Comparison of ENCODE assay signal across 14 mouse cellular contexts in the genomic region with DNA sequence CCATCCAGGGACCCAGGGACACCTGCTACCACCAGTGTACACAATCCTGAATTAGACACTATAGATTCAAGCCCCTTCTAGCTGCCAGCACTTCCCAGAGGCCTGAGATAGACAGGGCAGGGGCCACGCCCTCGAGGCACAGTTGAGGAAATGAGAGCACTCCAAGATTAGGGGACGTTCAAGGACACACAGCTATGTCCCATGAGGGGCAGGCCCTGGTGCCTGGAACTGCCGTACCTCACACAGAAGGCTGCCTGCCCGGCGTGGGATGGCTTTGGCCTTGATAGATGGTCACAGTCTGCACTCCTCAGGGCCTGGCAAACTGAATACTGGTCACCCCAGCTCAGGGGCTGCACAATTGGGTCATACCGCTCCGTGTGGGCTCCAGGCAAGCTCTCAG. TPM values are rescaled to one million over a fixed set of nuclear protein-coding genes. Genes with fewer than 3 reads are reported as not detected.
A peak's percentile ranks its signal among the peaks of the same experiment; 100 is the strongest.
DNase-seq lines count a peak whose midpoint lies in the region; ATAC-seq and TF ChIP-seq lines count a peak whose summit lies in the region.
"Had no signal": no experiment of that assay in that cellular context is flagged by ENCODE, and none has a peak within 500 bp of the region (broad histone marks: within the 10 kb centered on the region; RNA-seq: fewer than 3 reads in every experiment).

No protein-coding gene starts in this region.

- H3K4me2 ChIP-seq in midbrain, embryonic 15.5 days: no peak overlapping the region
- no peak overlapping the region for H3K4me2 ChIP-seq in heart, postnatal 0 days (ENCODE audit: low read depth, low read length)
- H3K4me2 ChIP-seq in stomach, embryonic 15.5 days: no peak overlapping the region
- H3K4me2 ChIP-seq: neural tube, embryonic 12.5 days had no signal

- ATAC-seq in midbrain, embryonic 15.5 days (replicated peaks): no peak
- ATAC-seq in heart, postnatal 0 days (ENCODE audit: insufficient read depth, low read depth): peak; percentile 65
- ATAC-seq in stomach, embryonic 15.5 days (ENCODE audit: insufficient read depth, low FRiP score, low read depth): 0 out of 2 replicates have a peak, but pooled peaks have one; percentile 23
- ATAC-seq: lung, postnatal 0 days had no signal

- DNase-seq in cerebellum, postnatal 10 days: peak; percentile 45 to 54
- DNase-seq in cerebellum, adult 18-20 months: no peak
- no peak for DNase-seq in midbrain, embryonic 10.5 days (ENCODE audit: low spot score)
- peak; percentile 48 for DNase-seq in heart, postnatal 0 days (ENCODE audit: low spot score)
- no peak for DNase-seq in left cerebral cortex, adult 8-10 months (ENCODE audit: low spot score in 2 of 2)
- no peak for DNase-seq in thymus, postnatal 0 days (ENCODE audit: low spot score)
- DNase-seq: cerebellum, adult 9-10 months; gastrocnemius, adult 2 months; kidney, adult 18-20 months had no signal

- H3K4me1 ChIP-seq in midbrain, embryonic 10.5 days: peaks cover 54% of the 10 kb centered on the region
- peaks cover 20% of the 10 kb centered on the region for H3K4me1 ChIP-seq in midbrain, embryonic 15.5 days
- H3K4me1 ChIP-seq in heart, postnatal 0 days (ENCODE audit: control insufficient read depth, insufficient read depth): peaks cover 13% of the 10 kb centered on the region
- H3K4me1 ChIP-seq in stomach, embryonic 15.5 days: peaks cover 3% of the 10 kb centered on the region; the same call in 1 of the 2 replicates

- H3K9ac ChIP-seq in midbrain, embryonic 15.5 days: no peak overlapping the region
- no peak overlapping the region for H3K9ac ChIP-seq in heart, postnatal 0 days (replicated peaks; ENCODE audit: low read depth, low read length)
- H3K9ac ChIP-seq in stomach, embryonic 15.5 days: no peak overlapping the region
- H3K9ac ChIP-seq: neural tube, embryonic 12.5 days had no signal

- no peak for TF ChIP-seq EP300 in heart, postnatal 0 days (IDR thresholded peaks at IDR 0.05; ENCODE audit: low read depth)

- H3K27me3 ChIP-seq in midbrain, embryonic 10.5 days (ENCODE audit: low read depth, poor library complexity, severe bottlenecking): no peaks in the 10 kb centered on the region
- no peaks in the 10 kb centered on the region for H3K27me3 ChIP-seq in midbrain, embryonic 15.5 days (replicated peaks)
- H3K27me3 ChIP-seq in heart, postnatal 0 days (ENCODE audit: control insufficient read depth, insufficient read depth, low read length): no peaks in the 10 kb centered on the region
- no peaks in the 10 kb centered on the region for H3K27me3 ChIP-seq in stomach, embryonic 15.5 days (replicated peaks)

- no peak overlapping the region for H3K4me3 ChIP-seq in midbrain, embryonic 10.5 days
- no peak overlapping the region for H3K4me3 ChIP-seq in midbrain, embryonic 15.5 days
- H3K4me3 ChIP-seq in heart, postnatal 0 days (ENCODE audit: low read depth, low read length): no peak overlapping the region
- H3K4me3 ChIP-seq in stomach, embryonic 15.5 days (replicated peaks): no peak overlapping the region
- H3K4me3 ChIP-seq: gastrocnemius, adult 2 months; neural tube, embryonic 12.5 days had no signal

- no peaks in the 10 kb centered on the region for H3K9me3 ChIP-seq in midbrain, embryonic 10.5 days (replicated peaks)
- no peaks in the 10 kb centered on the region for H3K9me3 ChIP-seq in midbrain, embryonic 15.5 days
- no peaks in the 10 kb centered on the region for H3K9me3 ChIP-seq in heart, postnatal 0 days (replicated peaks; ENCODE audit: control insufficient read depth, low read length)
- H3K9me3 ChIP-seq in stomach, embryonic 15.5 days: no peaks in the 10 kb centered on the region
- H3K9me3 ChIP-seq: neural tube, embryonic 12.5 days had no signal

- TF ChIP-seq CTCF in heart, postnatal 0 days (IDR thresholded peaks at IDR 0.05; ENCODE audit: low read depth): no peak

- H3K36me3 ChIP-seq in midbrain, embryonic 10.5 days: no peaks in the 10 kb centered on the region
- no peaks in the 10 kb centered on the region for H3K36me3 ChIP-seq in midbrain, embryonic 15.5 days (replicated peaks)
- no peaks in the 10 kb centered on the region for H3K36me3 ChIP-seq in heart, postnatal 0 days (replicated peaks; ENCODE audit: control insufficient read depth, insufficient read depth, low read length)
- no peaks in the 10 kb centered on the region for H3K36me3 ChIP-seq in stomach, embryonic 15.5 days
- H3K36me3 ChIP-seq: neural tube, embryonic 12.5 days had no signal

- WGBS in midbrain, embryonic 10.5 days: 78% methylated on average over 8 of the region's 8 CpGs
- 82% methylated on average over 8 of the region's 8 CpGs for WGBS in midbrain, embryonic 15.5 days
- 42% methylated on average over 8 of the region's 8 CpGs for WGBS in heart, postnatal 0 days
- 62% methylated on average over 8 of the region's 8 CpGs for WGBS in stomach, embryonic 15.5 days

- peak overlapping the region; percentile 53; the same call in 1 of the 2 replicates for H3K27ac ChIP-seq in midbrain, embryonic 10.5 days (replicated peaks)
- no peak overlapping the region for H3K27ac ChIP-seq in midbrain, embryonic 15.5 days
- peak overlapping the region; percentile 73 for H3K27ac ChIP-seq in heart, postnatal 0 days (ENCODE audit: low read depth)
- H3K27ac ChIP-seq in stomach, embryonic 15.5 days: no peak overlapping the region
- H3K27ac ChIP-seq: gastrocnemius, adult 2 months; neural tube, embryonic 12.5 days had no signal

RNA-seq across cellular contexts. Expression of gene Nol4l, which starts 19.7 kb away (rescaled TPM):
- polyA plus RNA-seq in midbrain, embryonic 10.5 days (2016; fragmentation: Nextera tagmentation; extraction: Ambion mirVana): 12.8 and 16.8 TPM in 2 replicates
- 50.8 and 54.6 TPM in 2 replicates for polyA plus RNA-seq in midbrain, embryonic 15.5 days (2015; fragmentation: Nextera tagmentation; extraction: Ambion mirVana)
- total RNA-seq in heart, postnatal 0 days (2014; rRNA removed; ENCODE audit: low replicate concordance): 10.2 and 13.1 TPM in 2 replicates
- 4.3 TPM in 2 replicates for polyA plus RNA-seq in heart, postnatal 0 days (2015; fragmentation: Nextera tagmentation; extraction: Ambion mirVana)
- 14.3 and 16.4 TPM in 2 replicates for polyA plus RNA-seq in stomach, embryonic 15.5 days (2015; fragmentation: Nextera tagmentation; extraction: Ambion mirVana)
- 10 to 100 TPM; 41.1 to 48.9 (median 45.1) TPM for total RNA-seq in left cerebral cortex, adult 8-10 months (2022)
- 1.9 and 2.0 TPM in 2 replicates for polyA plus RNA-seq in thymus, postnatal 0 days (2015; fragmentation: Nextera tagmentation; extraction: Ambion mirVana)

RNA-seq across cellular contexts. Expression of gene 4930404H24Rik, which starts 56.9 kb away (rescaled TPM):
- polyA plus RNA-seq in midbrain, embryonic 10.5 days (2016; fragmentation: Nextera tagmentation; extraction: Ambion mirVana): not detected in 2 replicates
- polyA plus RNA-seq in midbrain, embryonic 15.5 days (2015; fragmentation: Nextera tagmentation; extraction: Ambion mirVana): not detected in 2 replicates
- not detected in 2 replicates for total RNA-seq in heart, postnatal 0 days (2014; rRNA removed; ENCODE audit: low replicate concordance)
- 0.45 TPM in 1 of 2 replicates, not detected in the other for polyA plus RNA-seq in heart, postnatal 0 days (2015; fragmentation: Nextera tagmentation; extraction: Ambion mirVana)
- not detected in 2 replicates for polyA plus RNA-seq in stomach, embryonic 15.5 days (2015; fragmentation: Nextera tagmentation; extraction: Ambion mirVana)
- total RNA-seq in left cerebral cortex, adult 8-10 months (2022): not detected
- polyA plus RNA-seq in thymus, postnatal 0 days (2015; fragmentation: Nextera tagmentation; extraction: Ambion mirVana): not detected in 2 replicates
- total RNA-seq: gastrocnemius, adult 2 months had no signal
- polyA plus RNA-seq: lung, postnatal 0 days; neural tube, embryonic 12.5 days; spleen, adult 2 months had no signal

Comparison
In these comparisons a context has a peak if more than half of its experiments do, and no peak if none do; other contexts are left out.
1. DNase-seq: peak in cerebellum, postnatal 10 days (2 of 2) and heart, postnatal 0 days (single experiment); none in cerebellum, adult 18-20 months (0 of 2), midbrain, embryonic 10.5 days (single experiment), left cerebral cortex, adult 8-10 months (0 of 2) and thymus, postnatal 0 days (single experiment).
2. H3K27ac ChIP-seq: peak in midbrain, embryonic 10.5 days (single experiment) and heart, postnatal 0 days (single experiment); none in midbrain, embryonic 15.5 days (single experiment) and stomach, embryonic 15.5 days (single experiment).